Mouse (Mus musculus) T-helper 1 cell (primary cell): ENCODE measurements around the gene Ttbk1.
"Not testable (repeated sequence)": the region's sequence is repeated elsewhere in the genome, so short reads cannot be mapped to it uniquely, and the experiment has no call there.

Experiments used
- in situ Hi-C: fragments of 300-600 bp; cut with MboI, MseI; formaldehyde crosslinking; loops from one replicate; pipeline ENCODE4 v1.15.1; 2025; ENCODE audit warnings: high pct_unique_total_duplicates

Ttbk1 gene

DNA sequence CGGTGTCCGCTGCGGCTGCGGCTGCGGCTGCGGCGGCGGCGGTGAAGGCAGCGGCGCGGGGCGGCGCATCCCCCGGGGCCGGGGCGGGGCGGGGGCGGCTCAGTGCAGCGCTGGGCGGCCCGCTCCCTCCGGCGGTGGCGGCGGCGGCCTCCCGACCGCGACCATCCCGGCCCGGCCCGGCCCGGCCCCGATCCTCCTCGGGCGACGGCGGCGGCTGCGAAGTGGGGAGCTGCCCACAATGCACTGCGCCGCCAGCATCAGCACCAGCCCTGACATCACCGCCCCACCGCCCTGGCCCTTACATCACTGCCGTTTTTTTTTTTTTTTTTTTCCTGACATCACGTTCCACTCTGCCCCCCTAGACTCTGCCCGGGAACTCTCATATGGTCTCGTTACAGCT lies at the start of gene Ttbk1:
Ttbk1 (minus strand) TSS at position 245 of the 400 bp plus-strand sequence.
- in situ Hi-C loops, result no loop called here

DNA sequence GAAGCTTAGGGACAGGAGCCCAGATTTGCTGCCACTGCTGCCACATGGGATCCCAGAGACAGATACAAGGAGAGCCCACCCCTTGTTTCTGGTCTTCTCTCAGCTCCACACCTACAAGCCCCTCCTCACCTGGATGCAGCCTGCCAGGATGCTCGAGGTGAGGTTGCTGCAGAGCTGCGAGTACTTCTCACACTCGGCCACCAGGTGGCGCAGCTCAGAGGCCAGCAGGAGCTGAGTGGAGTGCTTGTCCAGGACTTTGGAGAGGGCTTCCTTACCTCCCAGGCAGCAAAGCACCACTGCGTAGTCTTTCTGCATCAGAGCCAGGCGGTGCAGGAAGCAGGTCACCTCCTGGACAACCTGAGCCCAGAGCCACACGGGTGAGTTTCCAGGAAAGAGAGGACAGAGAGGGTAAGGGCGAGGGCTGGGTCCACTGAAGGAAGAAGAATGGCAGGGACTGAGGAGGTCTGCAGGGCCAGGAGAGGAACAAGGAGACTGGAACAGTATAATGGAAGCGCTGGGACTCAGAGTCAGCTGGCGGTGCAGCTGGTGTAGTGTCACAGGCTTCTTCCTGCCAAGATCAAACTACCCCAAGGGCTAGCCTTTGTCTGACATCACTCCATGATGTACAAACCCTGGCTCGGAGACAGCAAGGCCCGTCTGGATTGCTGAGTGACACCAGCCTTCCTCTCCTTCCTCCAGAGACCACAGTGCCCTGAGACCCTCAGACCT lies 38.3 kb upstream of the Ttbk1 start:
- in situ Hi-C loops, result no loop called here

DNA sequence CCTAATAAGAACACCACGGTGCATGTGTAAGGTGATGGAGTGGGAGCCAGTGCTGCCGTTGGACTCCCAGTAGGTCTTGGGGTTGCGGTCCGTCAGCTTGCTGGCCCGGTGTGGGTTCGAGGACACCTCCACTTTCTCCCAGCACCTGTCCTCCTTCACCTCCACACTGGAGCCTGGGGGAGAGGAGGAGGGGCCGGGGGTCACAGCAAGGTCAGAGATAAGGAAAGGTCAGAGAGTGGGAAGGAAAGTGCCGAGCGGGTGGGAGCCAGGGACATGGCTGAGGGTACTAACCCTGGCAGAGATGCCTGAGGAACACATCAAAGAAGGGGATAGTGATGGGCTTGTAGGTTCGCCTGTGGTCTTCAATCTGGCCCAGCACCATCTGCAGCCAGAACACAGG lies 37.6 kb upstream of the Ttbk1 start:
- in situ Hi-C loops, result no loop called here

DNA sequence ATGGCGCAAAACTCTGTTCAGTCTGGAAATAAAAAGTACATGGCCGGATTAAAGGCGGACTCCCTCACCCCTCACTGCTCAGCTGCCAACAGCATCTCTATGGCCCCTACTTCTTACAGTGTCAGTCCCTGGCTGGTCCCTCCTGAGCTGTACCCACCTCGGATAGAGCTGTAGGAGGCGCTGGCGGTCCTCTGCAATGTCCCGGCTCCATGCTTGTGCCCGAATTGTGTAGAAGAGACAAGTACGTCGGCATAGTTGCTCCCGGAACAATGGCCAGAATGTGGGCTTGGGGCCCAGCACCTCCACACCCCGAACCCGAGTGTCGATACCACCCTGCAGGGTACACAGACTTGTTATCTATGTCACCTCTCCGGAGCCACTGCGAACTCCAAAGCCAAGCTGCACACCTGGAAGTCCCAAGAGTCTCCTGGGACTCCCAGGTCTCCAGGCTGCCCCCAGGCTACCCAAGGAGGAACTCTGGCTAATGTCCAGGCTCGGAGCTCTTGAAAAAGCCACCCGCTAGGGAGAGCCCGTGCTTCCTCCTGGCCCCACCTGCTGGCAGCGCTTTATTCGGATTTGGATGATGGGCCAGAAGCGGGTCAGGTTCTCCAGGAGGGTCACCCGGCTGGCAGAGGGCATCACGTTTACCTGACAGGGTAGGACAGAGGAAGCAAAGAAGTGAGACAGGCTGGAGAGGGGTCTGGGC lies 34.6 kb upstream of the Ttbk1 start:
- in situ Hi-C loops, result no loop called here

DNA sequence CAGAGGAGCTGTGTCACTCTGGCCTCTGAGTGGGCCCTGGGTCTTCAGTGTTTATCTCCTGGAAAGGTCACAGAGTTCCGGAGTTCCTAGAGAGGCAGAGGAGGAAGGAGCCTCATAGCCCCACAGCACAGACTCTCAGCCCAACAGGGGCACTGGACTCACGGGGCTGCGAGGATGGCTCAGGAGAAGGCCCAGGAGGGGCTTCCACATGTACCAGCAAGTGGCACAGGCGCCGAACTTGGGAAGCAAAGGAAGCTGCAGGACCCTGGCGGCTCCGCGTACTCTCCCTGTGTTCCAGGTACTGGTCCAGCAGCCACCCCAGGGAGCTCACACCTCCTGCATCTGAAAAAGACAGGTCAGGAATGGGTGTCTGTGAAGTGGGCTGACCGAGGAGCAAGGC lies 33.7 kb upstream of the Ttbk1 start:
- in situ Hi-C loops, result no loop called here

DNA sequence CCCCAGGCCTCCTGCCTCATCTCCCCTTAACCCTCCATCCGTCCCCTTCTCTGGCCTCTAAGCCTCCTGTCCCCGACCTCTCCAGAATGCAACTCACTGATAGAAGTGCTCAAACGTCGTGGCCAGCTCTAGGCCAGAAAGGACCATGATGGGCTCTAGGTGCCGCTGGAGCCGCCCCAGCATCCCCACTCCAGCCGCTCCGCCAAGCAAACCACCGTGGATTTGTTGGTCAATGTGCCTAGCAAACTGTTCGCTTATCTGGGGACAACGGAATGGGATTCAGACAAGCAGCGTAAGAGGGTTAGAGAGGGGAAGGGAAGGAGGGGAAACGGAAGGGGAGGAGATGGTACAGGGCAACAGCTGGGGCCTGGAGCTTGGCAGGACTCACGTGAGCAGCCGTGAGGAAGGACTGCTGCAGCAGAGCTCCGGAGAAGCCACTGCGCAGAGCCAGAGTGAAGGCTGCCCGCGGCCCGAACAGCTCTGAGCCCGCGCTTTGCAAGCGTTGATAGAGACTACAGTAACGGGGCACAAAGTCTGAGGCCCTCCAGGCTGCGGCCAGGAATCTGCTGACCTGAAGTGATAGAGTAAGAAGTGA lies 33.0 kb upstream of the Ttbk1 start:
- in situ Hi-C loops, result no loop called here

DNA sequence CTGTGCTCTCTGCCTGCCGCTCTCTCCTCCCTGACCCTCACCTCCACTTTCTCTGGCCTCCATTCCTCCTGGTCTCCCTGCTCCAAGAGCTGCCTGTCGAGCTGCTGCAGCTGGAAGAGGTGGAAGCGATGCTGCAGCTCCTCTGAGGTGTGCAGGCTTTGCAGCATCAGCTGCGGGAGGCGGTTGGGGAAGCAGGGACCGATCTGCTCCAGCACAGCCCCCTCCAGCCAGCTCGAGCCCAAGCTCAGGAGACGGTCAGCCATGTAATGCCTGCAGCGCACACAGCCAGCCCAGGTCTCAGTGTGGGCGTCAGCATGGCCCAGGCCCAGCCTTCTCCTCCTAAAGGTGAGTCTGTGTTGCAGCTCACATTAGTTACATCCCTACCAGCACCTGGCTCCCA lies 32.5 kb upstream of the Ttbk1 start:
- in situ Hi-C loops, result no loop called here

DNA sequence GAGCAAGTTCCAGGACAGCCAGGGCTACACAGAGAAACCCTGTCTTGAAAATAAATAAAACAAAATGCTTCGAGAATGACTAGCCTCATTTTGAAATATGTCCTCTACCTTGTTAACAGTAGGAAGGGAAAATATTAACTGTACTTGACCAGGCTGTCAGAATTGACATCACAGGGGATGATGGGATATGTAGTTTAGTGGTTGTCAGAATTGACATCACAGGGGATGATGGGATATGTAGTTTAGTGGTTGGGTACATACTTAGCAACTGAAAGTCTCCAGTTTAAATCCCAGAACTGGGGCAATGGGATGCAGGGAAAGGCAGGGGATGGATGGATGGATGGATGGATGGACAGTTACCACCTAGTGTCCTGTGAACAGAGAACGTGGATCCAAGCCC lies 25.9 kb upstream of the Ttbk1 start:
- in situ Hi-C loops, result loop anchor here (5.0 kb wide), 1 partner anchor 76 kb away; the partner anchor contains the start of gene Slc22a7

DNA sequence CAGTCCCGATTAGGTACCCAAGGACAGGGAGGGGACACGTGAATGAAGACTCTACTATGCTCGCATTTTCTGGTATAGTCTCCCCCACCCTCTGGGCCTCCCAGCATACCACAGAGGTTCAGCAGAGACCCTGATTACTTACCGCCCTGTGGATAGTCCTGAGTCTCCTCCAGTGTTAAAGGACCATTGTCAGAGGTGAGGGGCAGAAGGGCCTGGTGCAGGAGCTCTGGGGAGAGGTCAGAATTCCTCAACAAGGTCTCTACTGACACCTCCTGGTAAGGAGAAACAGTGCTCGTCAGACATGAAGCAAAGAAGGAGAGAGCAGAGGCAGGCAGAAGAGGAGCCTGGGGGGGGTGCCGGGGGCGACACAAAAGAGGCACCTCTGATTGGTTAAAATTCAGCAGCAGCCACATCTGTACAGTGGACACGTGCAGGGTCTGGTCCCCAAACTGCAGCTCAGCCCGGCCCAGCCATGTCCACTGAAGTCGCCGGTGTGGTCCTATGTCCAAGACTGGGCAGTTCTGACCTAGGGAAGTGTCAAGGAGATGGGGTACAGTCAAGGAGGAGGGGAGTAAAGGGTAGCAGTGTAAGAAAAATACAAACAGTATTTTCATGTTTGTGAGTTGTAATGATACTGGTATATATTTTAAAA lies 23.7 kb upstream of the Ttbk1 start:
- in situ Hi-C loops, result loop anchor here (5.0 kb wide), 1 partner anchor 74 kb away; the partner anchor contains the start of gene Slc22a7

DNA sequence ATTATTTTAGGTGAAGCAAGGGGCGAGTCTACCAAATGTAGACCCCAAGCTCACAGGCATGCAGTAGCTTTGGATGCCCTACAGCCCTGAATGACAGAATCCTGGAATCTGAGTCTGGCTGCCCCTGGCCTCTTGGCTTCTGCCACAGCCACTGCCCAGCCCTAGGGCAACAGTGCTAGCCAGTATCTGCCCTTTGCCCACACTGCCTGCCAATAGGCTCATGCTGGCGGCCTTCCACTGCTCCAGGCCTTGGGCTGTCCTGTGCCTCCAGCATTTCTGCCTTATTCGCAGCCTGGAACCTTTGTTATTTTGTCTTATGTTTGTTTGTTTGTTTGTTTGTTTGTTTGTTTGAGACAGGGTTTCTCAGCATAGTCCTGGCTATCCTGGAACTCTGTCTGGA lies 18.1 kb upstream of the Ttbk1 start:
- in situ Hi-C loops, result no loop called here

DNA sequence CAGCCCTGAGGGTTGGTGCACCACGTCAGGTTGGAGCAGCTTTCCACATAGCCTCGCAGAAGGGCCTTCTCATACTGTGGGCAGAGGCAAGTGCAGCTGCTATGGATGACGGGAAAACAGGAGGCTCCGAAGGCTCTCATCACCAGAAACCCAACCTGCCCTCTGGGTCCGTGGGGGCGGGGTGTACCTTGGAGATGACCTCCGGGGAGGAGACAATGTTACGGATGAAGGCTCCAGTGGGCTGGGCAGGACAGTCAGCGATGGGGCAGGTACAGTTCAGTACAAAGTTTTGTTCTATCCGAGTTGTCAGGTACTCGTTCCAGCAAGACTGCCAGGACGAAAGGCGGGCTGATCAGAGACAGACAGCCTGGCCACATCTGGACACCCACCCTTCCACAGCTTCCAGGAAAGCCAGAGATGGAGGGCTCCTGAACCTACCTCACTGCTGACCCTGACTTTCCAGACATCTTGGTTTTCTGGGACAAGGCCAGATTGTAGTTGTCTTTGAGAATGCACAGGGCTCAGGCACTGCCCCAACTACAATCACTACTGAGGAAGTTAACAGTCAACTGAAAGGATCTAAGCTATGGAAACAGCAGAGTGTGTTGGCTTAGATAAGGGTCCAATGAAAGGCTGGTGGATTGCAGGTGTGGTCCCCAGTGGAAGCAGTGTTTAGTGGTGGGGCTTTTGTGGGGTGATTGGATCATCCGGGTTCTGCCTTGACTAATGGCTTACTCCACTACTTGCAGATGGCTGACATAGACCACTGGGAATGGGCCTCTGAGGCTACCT lies 16.6 kb upstream of the Ttbk1 start:
- in situ Hi-C loops, result no loop called here

DNA sequence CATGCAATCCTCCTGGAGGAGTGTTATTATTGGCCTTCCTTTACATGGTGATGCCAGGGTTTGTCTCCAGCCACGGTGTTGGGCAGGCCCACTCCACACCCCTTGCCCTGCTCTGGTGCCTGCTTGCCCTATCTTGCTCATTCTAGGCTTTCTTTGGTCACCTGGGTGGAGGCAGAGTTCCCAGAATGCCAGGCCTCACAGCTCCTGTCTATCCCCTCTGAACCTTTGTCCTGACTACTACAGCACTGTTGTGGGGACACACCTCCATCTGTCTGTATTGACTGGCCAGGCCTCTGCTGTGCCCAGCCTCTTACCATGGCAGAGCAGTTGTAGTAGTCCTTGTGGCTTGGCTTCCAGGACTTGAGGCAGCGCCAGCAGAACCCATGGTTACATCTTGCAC lies 15.3 kb upstream of the Ttbk1 start:
- in situ Hi-C loops, result no loop called here

DNA sequence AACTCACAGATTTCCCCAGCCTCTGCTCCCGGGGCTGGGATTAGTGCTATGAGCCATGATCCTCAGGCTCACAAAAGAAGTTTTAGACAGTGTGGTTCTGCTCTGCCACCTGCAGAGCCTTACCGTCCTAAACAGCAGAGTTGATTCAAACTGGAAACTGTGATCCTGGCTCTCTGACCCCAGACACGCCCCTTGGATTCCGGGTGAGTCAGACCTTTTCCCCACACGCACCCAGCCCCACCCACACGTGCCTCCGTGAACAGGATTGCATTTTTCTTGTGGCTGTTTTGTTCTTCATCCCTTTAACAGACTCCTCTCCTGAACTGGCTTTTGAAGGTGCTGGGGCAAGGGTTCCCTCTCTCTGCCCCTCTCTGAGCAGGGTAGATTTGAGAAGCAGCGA lies 10.5 kb upstream of the Ttbk1 start:
- in situ Hi-C loops, result no loop called here

DNA sequence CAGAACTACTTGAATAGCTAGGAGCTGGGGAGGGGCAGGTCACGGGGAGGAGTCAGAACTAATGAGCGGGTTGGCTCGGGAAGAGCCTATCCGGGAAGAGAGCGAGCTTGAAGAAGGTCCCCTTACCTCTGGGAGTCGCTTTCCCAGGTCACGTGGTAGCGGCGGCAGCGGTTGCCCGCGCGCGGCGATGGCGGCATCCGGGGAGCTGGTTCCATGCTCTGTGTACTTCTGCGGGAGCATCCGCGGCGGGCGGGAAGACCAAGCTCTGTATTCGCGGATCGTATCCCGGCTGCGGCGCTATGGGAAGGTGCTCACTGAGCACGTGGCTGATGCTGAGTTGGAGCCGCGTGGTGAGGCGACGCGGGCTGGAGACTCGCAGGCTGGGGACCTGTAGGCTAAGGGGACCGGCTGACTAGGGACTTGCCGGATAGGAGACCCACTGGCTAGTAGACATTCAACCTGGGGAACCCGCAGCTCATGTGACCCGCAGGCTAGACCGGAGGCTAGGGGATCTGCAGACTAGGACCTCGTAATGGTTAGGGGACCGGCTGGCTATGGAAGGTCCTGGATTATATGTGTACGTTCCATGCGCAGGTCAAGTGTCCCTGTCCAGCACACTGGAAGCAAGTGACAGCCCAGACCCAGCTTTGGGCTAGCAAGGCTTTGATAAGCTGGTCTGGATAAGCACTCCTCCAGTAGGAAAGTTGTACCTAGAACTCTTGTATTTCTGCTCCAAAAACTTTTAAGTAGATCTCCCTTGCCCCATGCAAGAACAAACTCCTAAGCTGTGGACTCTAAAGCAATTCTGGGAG lies 9.4 kb upstream of the Ttbk1 start, which contains the start of gene Dnph1:
Dnph1 (plus strand) TSS at position 89 of the 812 bp plus-strand sequence.
- in situ Hi-C loops, result no loop called here

DNA sequence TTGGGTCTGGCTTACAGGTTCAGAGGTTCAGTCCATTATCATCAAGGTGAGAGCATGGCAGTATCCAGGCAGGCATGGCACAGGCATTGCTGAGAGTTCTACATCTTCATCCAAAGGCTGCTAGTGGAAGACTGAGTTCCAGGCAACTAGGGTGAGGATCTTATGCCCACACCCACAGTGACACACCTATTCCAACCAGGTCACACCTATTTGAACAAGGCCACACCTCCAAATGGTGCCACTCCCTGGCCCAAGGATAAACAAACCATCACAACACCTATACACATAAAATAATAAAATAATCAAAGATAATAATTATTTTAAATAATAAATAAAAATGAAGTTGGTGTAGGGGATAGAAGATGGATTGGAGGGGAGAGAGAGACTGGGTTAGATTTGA lies 8.6 kb upstream of the Ttbk1 start:
- in situ Hi-C loops, result not testable (repeated sequence)

DNA sequence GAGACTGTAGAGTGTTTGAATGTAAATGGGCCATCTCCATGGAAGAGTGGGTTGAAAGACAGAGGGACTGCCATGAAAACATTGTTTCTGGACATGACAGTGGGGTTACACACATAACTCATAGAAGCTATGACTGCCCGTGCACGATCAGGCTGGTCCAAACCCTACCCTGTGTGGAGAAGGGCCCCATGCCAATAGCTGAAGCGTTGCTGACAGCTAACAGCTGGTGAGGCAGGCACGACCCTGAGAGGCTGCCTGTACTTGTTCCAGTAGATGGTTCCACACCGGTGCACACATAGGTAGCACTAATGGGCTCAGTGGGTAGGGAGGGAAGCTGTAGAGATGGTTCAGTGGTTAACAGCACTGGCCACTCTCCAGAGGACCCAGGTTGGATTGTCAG lies 8.0 kb upstream of the Ttbk1 start:
- in situ Hi-C loops, result no loop called here

DNA sequence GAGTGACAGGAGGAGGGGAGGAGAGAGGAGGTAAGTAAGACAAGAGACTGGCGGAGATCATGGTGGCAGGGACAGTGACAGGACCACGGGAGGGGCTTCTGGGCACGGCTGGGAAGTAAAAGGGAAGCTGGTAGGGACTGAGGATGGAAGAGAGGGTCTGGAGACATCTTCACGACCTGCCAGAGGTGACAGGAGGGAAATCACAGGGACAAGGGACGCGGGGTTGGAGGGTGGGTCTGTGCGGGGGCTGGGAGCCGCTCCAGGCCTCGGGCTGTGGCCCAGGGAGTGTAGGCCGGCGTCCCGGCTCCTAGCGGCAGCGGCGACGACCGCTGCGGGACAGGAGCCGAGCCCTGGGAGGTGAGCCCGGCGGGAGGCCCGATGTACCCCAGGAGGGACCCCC lies 480 bp downstream of the Ttbk1 start:
- in situ Hi-C loops, result no loop called here

DNA sequence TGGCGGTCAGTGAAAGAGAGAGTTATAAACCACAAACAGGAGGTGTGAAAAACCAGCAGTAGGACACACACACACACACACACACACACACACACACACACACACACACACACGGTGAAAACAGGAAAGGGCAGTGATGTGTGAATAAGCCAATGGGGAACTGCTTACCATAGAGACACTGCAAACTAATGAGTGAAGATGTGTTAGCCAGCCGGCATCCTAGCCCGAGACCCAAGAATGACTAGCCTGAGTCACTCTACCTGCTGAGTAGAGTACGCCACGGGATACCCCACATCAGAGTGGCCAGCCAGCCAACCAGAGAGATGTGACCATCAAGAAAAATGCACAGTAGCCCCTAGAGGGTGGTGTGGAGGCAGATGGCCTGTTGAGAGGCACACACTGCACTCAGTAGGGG lies 3.0 kb downstream of the Ttbk1 start:
- in situ Hi-C loops, result no loop called here

DNA sequence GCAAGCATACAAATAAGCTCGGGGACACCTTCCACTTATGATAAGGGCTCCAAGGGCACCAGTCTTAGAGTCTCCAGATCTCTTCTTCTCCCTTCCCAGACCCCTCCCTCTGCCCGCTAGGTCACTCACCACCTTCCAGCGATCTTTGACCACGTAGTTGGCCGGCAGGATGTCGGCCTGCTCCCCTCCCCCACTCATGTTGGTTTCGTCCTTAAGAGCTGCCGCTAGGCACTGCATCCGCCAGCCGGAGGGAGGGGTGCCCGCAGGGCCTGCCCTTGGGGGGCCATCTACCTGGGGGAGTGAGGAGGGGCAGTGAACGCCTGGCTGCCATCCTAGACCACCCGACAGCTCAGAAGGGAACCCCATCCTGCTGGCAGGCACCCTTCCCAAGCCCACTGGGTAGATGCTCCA lies 3.4 kb downstream of the Ttbk1 start:
- in situ Hi-C loops, result no loop called here

DNA sequence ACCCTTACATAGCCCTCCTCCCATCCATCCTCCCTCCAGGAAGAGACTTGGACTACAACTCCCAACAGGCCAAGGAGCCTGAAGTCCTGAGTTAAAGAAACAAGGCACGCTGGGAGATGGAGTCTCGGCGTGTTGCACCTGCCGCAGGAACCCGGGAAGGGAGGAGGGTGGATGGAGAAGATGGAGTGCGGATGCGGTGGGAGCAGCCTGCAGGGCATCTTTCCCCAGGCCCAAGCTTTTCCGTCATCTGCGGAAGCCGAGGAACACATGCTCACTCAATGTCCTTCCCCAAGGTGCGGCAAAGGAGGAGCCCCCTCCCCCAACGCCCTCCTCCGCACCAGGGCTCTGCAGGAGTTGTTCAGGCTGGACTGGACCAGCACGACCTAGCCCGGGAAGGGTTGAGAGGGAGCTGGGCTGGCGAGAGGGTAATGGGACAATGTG lies 3.9 kb downstream of the Ttbk1 start:
- in situ Hi-C loops, result no loop called here

DNA sequence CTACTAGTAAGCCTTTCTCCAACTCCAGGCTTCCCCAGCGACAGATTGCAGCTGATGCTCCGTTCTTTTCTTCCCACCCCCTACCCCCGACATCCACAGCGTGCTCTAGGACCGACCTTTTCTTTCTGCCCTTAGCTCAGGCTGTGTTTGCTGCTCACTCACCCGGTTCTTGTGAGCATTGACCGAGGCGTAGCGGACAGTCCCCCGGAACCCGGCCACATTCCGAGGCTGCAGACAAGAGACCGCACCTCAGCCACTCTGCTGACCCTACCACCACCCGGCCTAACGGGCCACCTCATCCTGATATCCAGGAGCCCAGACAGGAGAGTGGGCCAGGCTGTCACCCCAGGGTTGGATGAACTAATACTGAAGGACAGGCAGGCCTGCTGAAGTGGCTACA lies 10.2 kb downstream of the Ttbk1 start:
- in situ Hi-C loops, result no loop called here
